Mouse (Mus musculus) heart, embryonic 15.5 days (tissue): ENCODE results near the gene Ikzf2. TPM values are rescaled to one million over a fixed set of nuclear protein-coding genes. Genes with fewer than 3 reads are reported as not detected.

Source experiments
- ATAC-seq: fragments of 200-750 bp; cut with Nextera tagmentation; replicated peaks from 2 replicates; pipeline ENCODE4 v1.8.0; 2017; ENCODE audit warnings: low read depth, moderate TSS enrichment; ENCODE audit not compliant: insufficient number of reproducible peaks, insufficient read depth, low FRiP score
- H3K27ac ChIP-seq: fragments of 300-500 bp; sonication (generic); 2 replicates; pipeline ENCODE4 v1.5.1; 2015; ENCODE audit warnings: mild to moderate bottlenecking, inconsistent platforms
- H3K27me3 ChIP-seq: fragments of 300-500 bp; sonication (generic); 2 replicates; pipeline ENCODE4 v1.6.1; 2015; ENCODE audit warnings: inconsistent platforms
- H3K36me3 ChIP-seq: fragments of 300-500 bp; sonication (generic); 2 replicates; pipeline ENCODE4 v1.6.1; 2015; ENCODE audit warnings: mild to moderate bottlenecking, inconsistent platforms
- H3K4me1 ChIP-seq: fragments of 300-500 bp; sonication (generic); replicated peaks from 2 replicates; pipeline ENCODE4 v1.6.1; 2015; ENCODE audit warnings: inconsistent platforms
- H3K4me2 ChIP-seq: fragments of 300-500 bp; sonication (generic); 2 replicates; pipeline ENCODE4 v1.6.1; 2015; ENCODE audit warnings: inconsistent platforms, mild to moderate bottlenecking, moderate library complexity
- H3K4me3 ChIP-seq: fragments of 300-500 bp; sonication (generic); 2 replicates; pipeline ENCODE4 v1.5.1; 2015; ENCODE audit warnings: mild to moderate bottlenecking, inconsistent platforms
- H3K9ac ChIP-seq: fragments of 300-500 bp; sonication (generic); 2 replicates; pipeline ENCODE4 v1.6.1; 2015; ENCODE audit warnings: mild to moderate bottlenecking, inconsistent platforms
- H3K9me3 ChIP-seq: fragments of 300-500 bp; sonication (generic); replicated peaks from 2 replicates; pipeline ENCODE4 v1.6.1; 2016; ENCODE audit warnings: inconsistent platforms
- WGBS: fragments of 180-500 bp; shearing (Covaris S2); methylation state at CpG from one replicate; pipeline ENCODE4 v1.1.7; 2015; ENCODE audit warnings: mixed read lengths; 5-methylcytosine and 5-hydroxymethylcytosine counted together
- polyA plus RNA-seq: library from polyadenylated mRNA; unstranded; fragments of >200 nt; fragmentation: Nextera tagmentation; extraction: Ambion mirVana; gene quantifications from 2 replicates; pipeline ENCODE4 v1.2.1, GENCODE M21; 2015

Gene Ikzf2
- polyA plus RNA-seq, 1 experiment from 2014 or later: 2.3 TPM

DNA sequence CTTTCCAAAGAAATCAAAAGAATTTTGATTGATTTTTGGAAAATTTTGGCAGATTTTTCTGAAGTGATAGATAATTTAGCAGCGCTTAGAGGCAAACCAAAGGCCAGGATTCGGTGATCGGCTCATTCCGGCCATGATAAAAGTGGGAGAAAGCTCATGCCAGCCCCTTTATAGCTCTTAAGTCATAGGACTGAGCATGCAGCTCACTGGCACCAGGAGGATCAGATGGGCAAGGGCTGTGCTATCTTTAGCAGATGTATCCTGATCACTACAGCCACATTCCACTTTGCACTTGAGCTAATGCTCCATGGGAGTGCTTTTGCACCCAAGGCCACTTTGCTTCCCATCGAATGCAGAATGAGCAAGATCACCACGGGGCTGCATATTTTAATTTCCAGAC is 181.0 kb downstream of the Ikzf2 start:
- Histone ChIP-seq H3K4me2 (no peak overlapping the region), H3K9ac (no peak overlapping the region), H3K27ac (no peak overlapping the region), H3K9me3 (no peaks in the 10 kb centered on the region), H3K27me3 (no peaks in the 10 kb centered on the region), H3K4me3 (no peak overlapping the region), H3K4me1 (no peaks in the 10 kb centered on the region), H3K36me3 (no peaks in the 10 kb centered on the region)
- no peak for ATAC-seq
- 67% methylated on average over 6 of the region's 6 CpGs for WGBS

DNA sequence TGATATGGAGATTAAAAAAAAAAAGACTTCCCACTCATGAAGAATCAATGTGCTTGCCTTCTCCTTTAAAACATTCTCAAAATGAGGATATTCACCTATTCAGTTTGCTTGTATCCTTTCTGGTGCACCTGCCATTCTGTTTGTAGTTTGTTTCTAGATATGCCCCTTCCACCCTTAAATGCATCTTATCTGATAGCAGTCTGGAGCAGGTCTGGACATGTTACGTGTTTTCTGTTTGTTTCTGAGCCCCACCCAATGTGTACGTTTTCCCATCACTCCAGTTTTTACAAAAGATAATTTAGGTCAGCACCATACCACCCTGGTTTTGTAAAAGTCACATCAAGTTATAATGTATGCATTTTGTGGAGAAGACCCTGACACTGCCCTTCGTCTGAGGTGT is 186.7 kb downstream of the Ikzf2 start:
- ATAC-seq: no peak
- no peak overlapping the region for H3K9ac ChIP-seq
- H3K4me2 ChIP-seq: no peak overlapping the region
- 71% methylated on average over 3 of the region's 3 CpGs for WGBS
- H3K27ac ChIP-seq: no peak overlapping the region
- no peaks in the 10 kb centered on the region for H3K27me3 ChIP-seq
- no peak overlapping the region for H3K4me3 ChIP-seq
- H3K36me3 ChIP-seq: no peaks in the 10 kb centered on the region
- no peaks in the 10 kb centered on the region for H3K4me1 ChIP-seq
- H3K9me3 ChIP-seq: no peaks in the 10 kb centered on the region

DNA sequence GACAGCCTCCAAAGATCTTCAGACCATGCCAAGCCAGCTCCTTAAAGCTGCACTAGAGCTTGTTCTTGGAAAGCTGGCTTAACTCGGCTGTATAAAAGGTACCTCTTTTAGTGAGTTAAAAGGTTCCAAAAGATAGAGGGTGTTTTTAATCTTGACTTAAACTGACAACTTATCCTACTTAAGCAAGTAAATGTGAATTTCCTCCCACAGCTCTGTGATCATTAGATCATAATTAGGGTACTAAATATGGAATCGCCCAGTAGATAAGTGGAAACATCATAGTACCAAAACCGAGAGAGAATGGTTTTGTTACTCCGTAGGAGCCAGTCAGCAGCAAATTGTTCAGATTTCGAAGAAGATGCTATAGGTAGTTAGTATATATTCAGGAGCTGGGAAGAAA is 187.4 kb downstream of the Ikzf2 start:
- H3K36me3 ChIP-seq: no peaks in the 10 kb centered on the region
- no peak overlapping the region for H3K27ac ChIP-seq
- H3K9ac ChIP-seq: no peak overlapping the region
- WGBS: 81% methylated on average over 5 of the region's 5 CpGs
- H3K9me3 ChIP-seq: no peaks in the 10 kb centered on the region
- H3K27me3 ChIP-seq: no peaks in the 10 kb centered on the region
- H3K4me2 ChIP-seq: no peak overlapping the region
- no peaks in the 10 kb centered on the region for H3K4me1 ChIP-seq
- ATAC-seq: no peak
- no peak overlapping the region for H3K4me3 ChIP-seq

DNA sequence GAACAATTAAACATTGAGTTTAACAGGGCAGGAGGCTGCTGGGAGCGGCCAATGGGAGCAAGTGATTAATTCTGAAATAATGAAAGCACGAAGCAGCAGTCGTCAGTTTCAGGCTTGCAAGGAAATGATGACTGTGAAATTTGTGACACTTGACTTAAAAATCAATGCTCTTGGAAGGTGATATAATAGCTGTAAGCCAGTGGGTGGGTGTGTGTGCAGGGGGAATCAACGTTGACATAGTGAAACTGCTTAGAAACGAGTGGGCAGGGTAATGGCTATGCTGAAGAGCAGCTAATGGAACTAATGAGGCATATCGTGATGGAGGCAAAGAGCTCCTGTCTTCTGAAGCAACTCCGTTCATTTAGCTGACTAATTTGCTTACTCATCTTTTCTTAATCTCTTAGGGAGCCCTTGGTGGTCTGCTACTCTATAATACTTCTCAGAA is 188.2 kb downstream of the Ikzf2 start:
- H3K4me1 ChIP-seq: no peaks in the 10 kb centered on the region
- no peak overlapping the region for H3K4me3 ChIP-seq
- no peak overlapping the region for H3K27ac ChIP-seq
- WGBS: 63% methylated on average over 7 of the region's 7 CpGs
- no peaks in the 10 kb centered on the region for H3K9me3 ChIP-seq
- ATAC-seq: no peak
- H3K4me2 ChIP-seq: no peak overlapping the region
- no peaks in the 10 kb centered on the region for H3K27me3 ChIP-seq
- H3K9ac ChIP-seq: no peak overlapping the region
- no peaks in the 10 kb centered on the region for H3K36me3 ChIP-seq

DNA sequence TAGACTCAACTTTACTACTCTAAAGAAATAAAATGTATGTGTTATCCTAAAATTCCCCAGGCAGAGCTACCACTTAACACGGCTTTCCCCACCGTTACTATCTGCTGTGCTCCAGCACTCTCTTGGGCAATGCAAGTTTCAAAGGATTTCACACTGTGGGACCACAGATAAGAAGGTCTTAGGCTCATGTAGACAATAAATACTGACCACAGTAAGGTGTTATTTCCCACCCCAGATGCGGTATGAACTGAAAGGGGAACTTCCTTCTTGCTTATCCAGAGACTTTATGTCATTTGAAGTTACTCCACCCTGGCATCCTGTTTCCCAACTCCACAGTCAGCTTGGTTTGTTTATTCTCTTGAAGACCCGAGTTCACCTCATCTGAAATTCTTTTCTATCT is 191.0 kb downstream of the Ikzf2 start:
- no peak for ATAC-seq
- H3K27ac ChIP-seq: no peak overlapping the region
- no peaks in the 10 kb centered on the region for H3K27me3 ChIP-seq
- no peaks in the 10 kb centered on the region for H3K4me1 ChIP-seq
- H3K9me3 ChIP-seq: no peaks in the 10 kb centered on the region
- H3K9ac ChIP-seq: no peak overlapping the region
- H3K4me2 ChIP-seq: no peak overlapping the region
- H3K4me3 ChIP-seq: no peak overlapping the region
- no peaks in the 10 kb centered on the region for H3K36me3 ChIP-seq
- WGBS: 32% methylated on average over 4 of the region's 4 CpGs

DNA sequence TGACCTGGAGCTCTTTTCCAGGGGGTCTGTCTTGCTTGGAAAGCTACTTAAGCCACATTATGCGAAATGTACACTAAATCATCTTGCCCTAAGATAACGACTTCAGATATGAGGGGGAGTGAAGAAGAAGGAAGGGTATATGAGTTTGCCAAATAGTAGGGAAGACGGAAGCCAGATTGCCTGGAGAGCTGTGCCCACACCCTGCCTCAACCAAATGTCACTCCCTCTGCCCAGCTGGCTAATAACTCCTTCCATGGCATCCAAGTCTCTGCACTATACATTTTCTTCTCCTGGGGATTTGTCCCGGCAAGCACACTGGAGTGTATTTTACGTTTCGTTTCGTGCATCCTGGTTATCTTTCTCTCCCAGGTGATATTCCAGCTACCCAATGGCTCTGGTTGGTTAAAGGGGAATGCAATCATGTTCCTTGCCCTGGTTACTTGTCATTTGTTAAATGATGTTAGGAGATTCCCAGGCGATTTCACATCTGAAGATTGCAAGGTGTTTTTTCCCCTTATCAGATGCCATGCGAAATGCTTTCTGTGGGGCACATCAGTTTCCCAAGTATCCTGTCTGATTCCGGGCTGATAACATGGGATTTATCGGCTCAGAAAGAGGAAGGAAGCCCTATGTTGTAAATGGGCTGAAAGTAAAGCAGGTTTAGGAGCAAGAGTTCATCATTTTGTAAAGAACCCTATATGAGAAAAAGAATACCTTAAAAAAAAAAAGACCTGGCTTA is 193.6 kb downstream of the Ikzf2 start:
- no peak overlapping the region for H3K4me2 ChIP-seq
- no peaks in the 10 kb centered on the region for H3K4me1 ChIP-seq
- H3K27me3 ChIP-seq: no peaks in the 10 kb centered on the region
- no peak for ATAC-seq
- no peaks in the 10 kb centered on the region for H3K9me3 ChIP-seq
- no peak overlapping the region for H3K4me3 ChIP-seq
- H3K27ac ChIP-seq: no peak overlapping the region
- H3K36me3 ChIP-seq: no peaks in the 10 kb centered on the region
- no peak overlapping the region for H3K9ac ChIP-seq
- WGBS: 70% methylated on average over 11 of the region's 11 CpGs

DNA sequence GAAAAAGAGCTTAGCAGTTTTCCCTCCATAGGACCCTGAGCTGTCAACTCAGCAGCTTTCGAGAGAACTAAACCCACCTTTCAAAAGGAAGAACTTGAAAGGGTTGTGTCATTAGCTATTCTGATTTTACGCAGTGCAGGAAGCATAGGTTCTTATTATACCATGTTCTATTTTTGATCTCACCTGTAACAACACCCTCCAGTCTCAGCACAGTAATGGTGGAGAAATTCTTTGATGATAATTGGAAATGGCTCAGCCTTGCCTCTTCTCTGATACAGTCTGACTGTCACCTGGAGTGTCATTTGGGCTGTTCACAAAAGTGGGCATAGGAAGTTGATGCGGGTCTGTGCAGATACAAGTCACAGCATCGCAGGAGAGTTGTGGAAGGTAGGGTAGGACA is 195.0 kb downstream of the Ikzf2 start:
- no peak for ATAC-seq
- no peak overlapping the region for H3K27ac ChIP-seq
- H3K4me2 ChIP-seq: no peak overlapping the region
- 84% methylated on average over 4 of the region's 4 CpGs for WGBS
- no peaks in the 10 kb centered on the region for H3K4me1 ChIP-seq
- no peak overlapping the region for H3K4me3 ChIP-seq
- H3K36me3 ChIP-seq: no peaks in the 10 kb centered on the region
- H3K9me3 ChIP-seq: no peaks in the 10 kb centered on the region
- no peaks in the 10 kb centered on the region for H3K27me3 ChIP-seq
- H3K9ac ChIP-seq: no peak overlapping the region

DNA sequence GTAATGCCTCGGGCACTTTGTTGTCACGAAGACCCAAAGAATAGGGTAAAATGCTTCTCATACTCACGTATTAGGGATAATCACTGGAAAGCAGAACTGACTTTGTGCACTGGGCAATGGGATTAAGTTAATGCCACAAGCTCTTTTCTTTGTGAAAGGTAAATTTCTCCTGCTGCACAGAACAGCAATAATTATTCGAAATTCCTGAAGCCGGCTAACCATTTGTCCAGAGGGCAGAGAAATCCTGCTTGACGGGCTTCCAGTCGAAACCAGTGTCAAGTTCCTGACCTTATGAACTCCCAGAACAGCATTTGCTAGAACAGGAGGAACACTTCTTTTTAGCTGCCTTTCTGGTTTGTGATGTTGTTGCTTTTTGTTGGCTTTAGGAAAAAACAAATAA is 198.0 kb downstream of the Ikzf2 start:
- H3K9me3 ChIP-seq: no peaks in the 10 kb centered on the region
- 78% methylated on average over 7 of the region's 7 CpGs for WGBS
- no peaks in the 10 kb centered on the region for H3K4me1 ChIP-seq
- no peaks in the 10 kb centered on the region for H3K36me3 ChIP-seq
- no peak overlapping the region for H3K4me2 ChIP-seq
- ATAC-seq: no peak
- H3K4me3 ChIP-seq: no peak overlapping the region
- H3K9ac ChIP-seq: no peak overlapping the region
- no peak overlapping the region for H3K27ac ChIP-seq
- H3K27me3 ChIP-seq: no peaks in the 10 kb centered on the region

DNA sequence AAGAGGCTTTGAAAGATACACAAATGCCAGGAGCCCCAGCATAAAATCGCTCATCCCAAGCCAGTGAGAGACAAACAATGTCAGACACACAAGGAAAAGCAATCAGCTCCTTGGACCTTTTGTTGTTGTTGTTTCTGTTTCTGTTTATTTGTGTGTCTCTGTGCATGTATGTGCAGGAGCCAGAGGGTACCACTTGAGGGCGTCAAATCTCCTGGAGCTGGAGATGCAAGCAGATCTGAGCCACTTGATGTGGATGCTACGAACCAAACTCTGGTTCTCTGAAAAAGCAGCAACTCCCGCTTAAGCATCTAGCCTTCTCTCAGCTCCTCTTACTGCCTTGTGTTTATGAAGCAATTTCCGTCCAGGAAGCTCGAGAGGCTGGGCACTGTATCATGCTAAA is 198.4 kb downstream of the Ikzf2 start:
- Histone ChIP-seq H3K36me3 (no peaks in the 10 kb centered on the region), H3K9me3 (no peaks in the 10 kb centered on the region), H3K4me1 (no peaks in the 10 kb centered on the region), H3K9ac (no peak overlapping the region), H3K4me3 (no peak overlapping the region), H3K4me2 (no peak overlapping the region), H3K27ac (no peak overlapping the region), H3K27me3 (no peaks in the 10 kb centered on the region)
- ATAC-seq: no peak
- 76% methylated on average over 6 of the region's 6 CpGs for WGBS

Other genes with a start within 250 kb of the Ikzf2 start
- 0.25 and 0.38 TPM in 2 replicates for gene Spag16, start 139.7 kb upstream of the Ikzf2 start, polyA plus RNA-seq